Mouse (Mus musculus) macrophage (primary cell): ENCODE data around the gene Wnt3a. TPM values are rescaled to one million over a fixed set of nuclear protein-coding genes. Genes with fewer than 3 reads are reported as not detected.

Source experiments
- H3K27ac ChIP-seq: fragments of 350-480 bp; formaldehyde crosslinking; 2 replicates; pipeline ENCODE4 v1.9.0; 2021
- H3K36me3 ChIP-seq: fragments of 350-480 bp; formaldehyde crosslinking; 2 replicates; pipeline ENCODE4 v1.9.0; 2021; ENCODE audit errors: inconsistent target
- H3K4me3 ChIP-seq: fragments of 350-480 bp; formaldehyde crosslinking; 2 replicates; pipeline ENCODE4 v1.9.0; 2021; ENCODE audit errors: inconsistent target
- H3K79me2 ChIP-seq: fragments of 350-480 bp; formaldehyde crosslinking; 2 replicates; pipeline ENCODE4 v1.9.0; 2021; ENCODE audit errors: inconsistent target
- WGBS: methylation state at CpG from one replicate; pipeline ENCODE4 v1.1.7; 2026; ENCODE audit warnings: inconsistent platforms; ENCODE audit not compliant: missing documents; 5-methylcytosine and 5-hydroxymethylcytosine counted together
- polyA plus RNA-seq: library from polyadenylated mRNA; stranded (reverse); fragments of 250-400 nt; gene quantifications from 3 replicates; pipeline ENCODE4 v1.2.4, GENCODE M21; 2018; ENCODE audit warnings: inconsistent platforms

The Wnt3a gene
- polyA plus RNA-seq, 1 experiment from 2014 or later: not detected

DNA sequence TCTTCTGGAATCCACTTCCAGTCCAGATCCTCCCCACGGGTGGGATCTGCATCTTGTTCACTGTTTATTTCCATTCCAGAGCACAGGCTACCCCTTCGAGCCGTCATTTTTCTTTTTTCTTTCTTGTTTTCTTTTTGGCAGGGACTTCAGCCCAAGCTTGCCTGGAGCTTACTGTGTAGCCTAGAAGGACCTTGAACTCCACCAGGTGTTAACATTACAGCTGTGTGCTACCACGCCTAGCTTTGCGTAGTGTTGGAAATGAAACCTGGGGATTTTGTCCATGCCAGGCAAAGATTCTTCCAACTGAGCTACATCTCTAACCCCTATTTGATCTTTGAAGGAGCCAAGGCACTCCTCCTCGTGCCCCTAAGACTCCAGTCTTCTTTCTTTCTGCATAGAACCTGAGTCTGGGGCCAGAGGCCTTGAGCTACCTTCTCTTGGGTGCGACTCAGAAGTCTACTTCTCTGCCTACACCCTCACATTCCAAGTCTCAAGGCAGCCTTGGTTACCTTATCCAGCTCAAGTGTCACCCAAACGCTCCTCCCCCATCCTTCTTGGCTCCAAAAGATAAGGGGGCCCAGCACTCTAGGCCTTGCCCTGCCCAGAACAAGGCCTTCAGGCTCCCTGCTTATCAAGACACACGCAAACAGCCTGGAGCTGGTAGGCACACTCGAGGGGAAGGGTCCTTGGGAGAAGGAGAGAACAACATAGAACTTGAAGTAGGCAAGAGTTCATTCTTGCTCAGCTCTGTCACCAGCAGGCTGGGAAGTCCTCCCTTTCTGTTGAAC, 29.7 kb downstream of the Wnt3a start:
- 78% methylated on average over 10 of the region's 10 CpGs for WGBS
- no peak overlapping the region for H3K4me3 ChIP-seq
- no peaks in the 10 kb centered on the region for H3K79me2 ChIP-seq
- no peaks in the 10 kb centered on the region for H3K36me3 ChIP-seq
- H3K27ac ChIP-seq: no peak overlapping the region

- H3K27ac ChIP-seq: no peak overlapping the region
- H3K36me3 ChIP-seq: no peaks in the 10 kb centered on the region
- WGBS: 82% methylated on average over 7 of the region's 7 CpGs
- H3K79me2 ChIP-seq: no peaks in the 10 kb centered on the region
- H3K4me3 ChIP-seq: no peak overlapping the region
Observed at GRCm38 (mm10) chr11:59259647-59260046, 30.9 kb downstream of the Wnt3a start.

- WGBS: 0% methylated on average over 10 of the region's 10 CpGs
- Histone ChIP-seq H3K27ac (no peak overlapping the region), H3K4me3 (no peak overlapping the region), H3K36me3 (no peaks in the 10 kb centered on the region), H3K79me2 (no peaks in the 10 kb centered on the region)
Observed at GRCm38 (mm10) chr11:59248101-59248500, 42.5 kb downstream of the Wnt3a start.

DNA sequence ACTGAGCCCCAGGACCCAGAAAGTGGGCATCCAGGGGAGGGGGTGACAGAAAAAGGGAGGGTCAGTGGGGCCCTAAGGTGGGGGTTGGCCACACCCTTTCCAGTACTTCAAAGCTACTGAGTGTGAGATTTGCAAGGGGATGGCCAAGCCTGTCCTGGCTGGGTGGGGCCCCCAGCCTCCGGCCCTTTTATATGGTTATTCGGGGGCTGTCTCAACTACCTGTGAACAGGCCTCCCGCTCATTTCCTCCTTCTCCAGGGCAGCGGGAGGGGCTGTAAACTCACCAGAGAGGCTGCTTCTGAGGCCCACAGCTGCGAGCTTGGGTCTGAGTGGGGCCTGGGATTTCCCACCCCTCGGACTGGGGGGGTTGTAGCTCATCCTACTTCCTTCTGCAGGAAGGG, 46.7 kb downstream of the Wnt3a start:
- no peaks in the 10 kb centered on the region for H3K79me2 ChIP-seq
- 23% methylated on average over 6 of the region's 6 CpGs for WGBS

DNA sequence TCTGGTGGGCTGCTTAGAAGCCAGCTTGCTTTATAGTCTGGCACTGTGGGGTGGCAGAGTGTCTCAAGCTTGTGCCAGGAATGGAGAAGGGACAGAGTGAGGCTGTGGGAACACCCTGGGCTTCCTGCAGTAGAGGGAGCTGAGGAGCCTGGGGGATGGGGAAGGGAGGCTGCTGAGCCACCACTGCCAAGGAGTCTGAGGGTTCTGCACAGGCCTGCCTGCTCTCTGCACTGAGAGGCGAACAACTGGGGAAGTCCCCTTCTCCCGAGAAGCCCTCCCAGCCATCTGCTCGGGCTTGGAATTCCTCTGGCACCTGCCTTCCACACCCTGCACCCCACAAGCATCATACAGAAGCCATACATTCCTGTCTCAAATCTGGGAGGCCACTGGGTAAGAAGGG, 48.7 kb downstream of the Wnt3a start:
- WGBS: 62% methylated on average over 3 of the region's 3 CpGs
- H3K79me2 ChIP-seq: no peaks in the 10 kb centered on the region
- H3K27ac ChIP-seq: no peak overlapping the region
- no peak overlapping the region for H3K4me3 ChIP-seq
- no peaks in the 10 kb centered on the region for H3K36me3 ChIP-seq

More for the DNA sequence above, 46.7 kb downstream of the Wnt3a start:
- Histone ChIP-seq H3K4me3 (no peak overlapping the region), H3K36me3 (no peaks in the 10 kb centered on the region), H3K27ac (no peak overlapping the region)

GRCm38 (mm10) chr11:59239796-59240195, 50.8 kb downstream of the Wnt3a start:
- WGBS: 89% methylated on average over 4 of the region's 4 CpGs
- no peaks in the 10 kb centered on the region for H3K36me3 ChIP-seq
- no peaks in the 10 kb centered on the region for H3K79me2 ChIP-seq
- H3K27ac ChIP-seq: no peak overlapping the region
- H3K4me3 ChIP-seq: no peak overlapping the region

GRCm38 (mm10) chr11:59239428-59239785, 51.1 kb downstream of the Wnt3a start:
- Histone ChIP-seq H3K27ac (no peak overlapping the region), H3K79me2 (no peaks in the 10 kb centered on the region), H3K36me3 (no peaks in the 10 kb centered on the region), H3K4me3 (no peak overlapping the region)
- 72% methylated on average over 4 of the region's 4 CpGs for WGBS

DNA sequence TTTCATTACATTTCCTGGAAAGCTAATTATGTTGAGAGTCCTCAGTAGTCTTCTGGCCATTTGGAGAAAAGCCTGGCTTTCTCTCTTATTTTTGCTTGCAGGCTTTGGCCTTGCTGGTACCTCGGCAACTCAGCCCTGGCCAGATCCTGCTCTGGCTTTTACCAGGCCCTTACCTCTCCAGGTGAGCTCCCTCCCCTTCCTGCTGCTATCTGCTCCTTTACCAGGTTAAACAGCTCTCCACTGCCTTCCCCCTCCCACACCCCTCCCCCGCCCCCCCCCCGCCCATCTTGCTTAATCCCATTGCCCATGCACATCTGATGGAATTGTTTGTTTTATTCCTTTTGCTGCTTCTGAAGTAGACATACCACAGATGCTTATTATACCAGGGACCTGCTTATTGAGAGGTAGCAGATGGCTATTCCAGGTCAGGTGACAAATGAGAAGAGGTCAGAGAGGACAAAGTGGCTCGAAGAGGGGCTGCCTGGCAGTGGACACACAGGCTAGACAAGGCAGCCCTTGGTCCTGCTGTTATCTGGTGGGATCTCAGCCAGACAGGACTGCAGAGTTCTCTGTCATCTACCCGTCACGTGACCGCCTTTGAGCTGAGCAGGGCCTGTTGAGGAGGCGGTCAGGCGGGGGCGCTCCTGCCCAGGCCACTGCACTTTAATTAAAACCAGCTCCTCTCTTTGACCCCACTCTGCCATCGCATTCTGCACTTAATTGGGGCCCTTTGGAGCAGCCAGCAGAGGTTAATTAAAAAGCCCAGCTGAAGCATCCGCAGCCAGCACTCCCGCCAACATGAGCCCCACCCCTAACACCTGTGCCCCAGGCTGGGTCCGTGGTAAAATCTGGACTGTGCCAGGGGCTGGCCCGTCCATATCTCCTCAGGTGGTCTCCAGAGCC, 51.8 kb downstream of the Wnt3a start:
- no peaks in the 10 kb centered on the region for H3K36me3 ChIP-seq
- H3K79me2 ChIP-seq: no peaks in the 10 kb centered on the region
- WGBS: 15% methylated on average over 14 of the region's 15 CpGs
- H3K4me3 ChIP-seq: no peak overlapping the region
- H3K27ac ChIP-seq: no peak overlapping the region

DNA sequence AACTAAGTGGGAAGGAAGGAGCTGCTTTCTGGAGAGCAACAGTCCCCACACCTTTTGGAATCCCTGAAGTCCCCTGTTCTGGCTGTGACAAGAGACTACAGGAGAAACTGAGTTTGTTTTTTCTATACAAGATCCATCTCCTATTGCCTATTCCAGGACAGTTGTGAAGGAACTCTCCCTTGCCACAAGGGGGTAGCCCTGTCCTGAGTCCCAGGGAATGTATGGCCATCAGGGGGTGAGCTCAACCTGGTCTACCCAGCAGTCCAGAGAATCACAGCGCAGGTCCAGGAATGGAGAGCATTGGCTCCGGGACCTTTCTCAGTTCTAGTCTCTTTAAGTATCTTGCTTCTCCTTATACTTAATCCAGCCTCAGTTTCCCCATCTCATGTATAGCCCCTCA, 57.8 kb downstream of the Wnt3a start:
- H3K36me3 ChIP-seq: no peaks in the 10 kb centered on the region
- H3K4me3 ChIP-seq: no peak overlapping the region
- no peak overlapping the region for H3K27ac ChIP-seq
- peaks cover 8% of the 10 kb centered on the region; the same call in 1 of the 2 replicates for H3K79me2 ChIP-seq
- 89% methylated on average over 2 of the region's 2 CpGs for WGBS

DNA sequence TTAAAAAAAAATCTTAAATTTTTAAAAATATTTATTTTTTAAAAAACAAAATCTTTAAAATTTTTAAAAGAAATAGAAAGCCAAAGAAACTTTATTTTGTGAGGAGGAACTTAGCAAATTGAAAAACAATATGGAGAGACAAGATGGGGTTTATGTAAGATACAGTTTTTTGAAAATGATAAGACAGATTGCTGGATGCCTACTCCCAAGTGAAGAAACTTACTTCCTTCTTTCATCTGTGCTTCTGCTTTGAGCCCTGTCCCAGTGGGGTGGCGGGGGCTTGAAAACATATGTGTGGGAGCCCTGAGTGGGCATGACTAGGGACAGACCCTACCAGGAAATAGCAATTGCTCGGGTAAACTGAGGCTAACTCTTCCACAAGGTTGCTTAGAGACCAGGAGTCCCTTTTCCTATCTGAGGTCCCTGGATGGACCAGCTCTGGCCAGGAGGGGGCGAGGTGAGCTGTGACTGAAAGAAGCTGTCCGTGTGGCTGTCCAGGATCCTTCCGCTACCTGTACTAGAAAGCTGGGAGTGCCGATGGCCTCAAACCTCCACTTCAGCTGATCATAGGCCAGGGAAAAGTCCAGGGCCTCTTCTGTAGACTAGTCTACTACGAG, 60.3 kb downstream of the Wnt3a start:
- Histone ChIP-seq H3K4me3 (no peak overlapping the region), H3K79me2 (peaks cover 33% of the 10 kb centered on the region), H3K27ac (0 out of 2 replicates have a peak overlapping the region, but pooled peaks have one; percentile 5), H3K36me3 (no peaks in the 10 kb centered on the region)
- 19% methylated on average over 7 of the region's 7 CpGs for WGBS

GRCm38 (mm10) chr11:59228122-59228953, 62.2 kb downstream of the Wnt3a start, which contains the start of gene Arf1:
Gene Arf1, minus strand, starts transcription at chr11:59228270.
- H3K79me2 ChIP-seq: peaks cover 52% of the 10 kb centered on the region
- H3K4me3 ChIP-seq: peak within 1 kb of the TSS; percentile 100
- H3K36me3 ChIP-seq: no peaks in the 10 kb centered on the region
- 6% methylated on average over 58 of the region's 59 CpGs for WGBS
- peak within 1 kb of the TSS; percentile 96 for H3K27ac ChIP-seq

GRCm38 (mm10) chr11:59227604-59228121, 62.9 kb downstream of the Wnt3a start:
- peak overlapping the region; percentile 100 for H3K4me3 ChIP-seq
- under 1% methylated on average over 50 of the region's 51 CpGs for WGBS
- peaks cover 59% of the 10 kb centered on the region for H3K79me2 ChIP-seq
- peak overlapping the region; percentile 96 for H3K27ac ChIP-seq
- no peaks in the 10 kb centered on the region for H3K36me3 ChIP-seq

GRCm38 (mm10) chr11:59226787-59227603, 63.6 kb downstream of the Wnt3a start:
- 2% methylated on average over 21 of the region's 21 CpGs for WGBS
- peaks cover 65% of the 10 kb centered on the region for H3K79me2 ChIP-seq

More at GRCm38 (mm10) chr11:59226787-59227603, 63.6 kb downstream of the Wnt3a start:
- no peaks in the 10 kb centered on the region for H3K36me3 ChIP-seq
- peak overlapping the region; percentile 100 for H3K4me3 ChIP-seq
- peak overlapping the region; percentile 96 for H3K27ac ChIP-seq
